Mouse (Mus musculus) CD4-positive, CD25-positive, alpha-beta regulatory T cell, adult 9 weeks (primary cell): ENCODE measurements around the gene Calr3. TPM values are rescaled to one million over a fixed set of nuclear protein-coding genes. Genes with fewer than 3 reads are reported as not detected.

Experiments
- polyA plus RNA-seq: library from polyadenylated mRNA; unstranded; fragments of 100-300 nt; shearing (Covaris generic); gene quantifications from one replicate; pipeline ENCODE4 v1.2.1, GENCODE M21; 2017

Gene Calr3
- polyA plus RNA-seq: 0.88 TPM

DNA sequence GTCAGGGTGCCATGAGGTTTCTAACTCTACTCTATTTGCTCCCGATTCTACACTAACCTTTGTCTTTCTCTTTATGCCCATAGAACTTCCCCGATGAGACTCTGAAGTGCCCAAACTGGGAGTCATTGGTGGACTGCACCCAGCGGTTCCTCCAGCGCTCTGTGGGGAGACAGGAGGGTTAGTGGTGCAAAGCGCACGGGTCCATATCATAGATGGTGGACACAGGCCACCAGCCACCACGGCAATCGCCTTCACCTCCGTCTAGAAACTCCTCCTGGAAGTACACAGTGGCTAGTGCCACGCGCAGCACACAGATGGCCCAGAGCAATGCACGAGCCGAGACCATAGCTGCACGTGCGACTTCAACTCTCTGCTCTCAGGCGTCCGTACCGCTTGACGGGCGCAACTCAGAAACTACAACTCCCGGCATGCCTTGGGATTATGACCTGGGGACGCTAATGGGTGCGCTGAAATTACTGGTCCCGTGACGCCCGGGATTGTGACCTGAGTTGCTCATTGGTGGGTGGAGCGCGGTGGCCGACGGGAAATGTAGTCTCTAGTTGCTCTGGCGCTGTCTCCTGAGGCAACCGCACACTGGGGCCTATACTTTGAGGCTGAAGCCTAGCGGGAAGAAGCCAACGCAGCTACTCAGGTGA is at the start of gene Calr3, which contains the start of gene 1700030K09Rik:
Calr3 (minus strand) TSS at position 533 of the 656 bp plus-strand sequence.
1700030K09Rik (plus strand) TSS at position 543 of the 656 bp plus-strand sequence.

DNA sequence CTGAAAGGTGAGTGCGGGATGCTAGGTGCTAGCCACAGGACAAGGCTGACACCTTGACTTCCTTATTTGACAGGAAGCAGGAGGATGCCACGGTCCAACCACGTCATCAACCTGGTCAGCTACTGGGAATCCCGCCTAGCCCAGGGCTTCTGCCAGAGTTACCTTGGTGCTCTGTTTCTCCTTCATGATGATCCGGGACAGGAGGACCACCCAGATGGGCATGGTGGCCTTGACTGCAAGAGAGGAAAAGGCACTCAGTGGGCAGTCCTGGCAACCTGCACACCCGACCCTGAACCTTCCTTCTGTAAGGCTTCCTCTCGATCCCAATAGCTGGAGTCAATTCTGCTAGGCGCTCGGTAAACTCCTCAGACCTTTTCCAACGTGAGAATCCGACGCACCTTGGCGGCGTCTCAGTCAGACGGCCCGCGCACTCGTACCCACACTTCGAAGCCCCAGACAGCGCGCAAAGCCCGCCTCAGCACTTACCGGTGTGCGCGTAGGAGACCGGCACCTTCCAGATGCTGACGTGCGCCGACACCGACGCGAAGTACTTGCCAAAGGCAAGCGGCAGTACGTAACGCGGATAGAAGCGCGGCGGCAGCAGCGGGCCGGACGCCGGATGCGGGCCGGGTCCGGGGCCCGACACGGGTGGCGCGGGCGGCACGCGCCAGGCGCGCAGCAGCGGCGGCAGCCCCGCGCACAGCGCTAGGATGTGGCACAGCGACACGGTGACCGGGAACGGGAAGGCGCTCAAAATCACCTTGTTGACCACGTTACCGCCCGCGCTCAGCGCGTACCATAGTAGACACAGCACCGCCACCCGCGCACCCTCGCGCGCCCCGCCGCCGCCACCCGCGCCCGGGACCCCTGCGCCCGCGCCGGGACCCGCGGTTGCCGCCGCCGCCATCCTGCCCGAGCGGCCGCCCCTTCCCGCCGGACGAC is 48.3 kb upstream of the Calr3 start, which contains the start of gene Slc35e1:
Slc35e1 (minus strand) TSS at position 935 of the 942 bp plus-strand sequence.

DNA sequence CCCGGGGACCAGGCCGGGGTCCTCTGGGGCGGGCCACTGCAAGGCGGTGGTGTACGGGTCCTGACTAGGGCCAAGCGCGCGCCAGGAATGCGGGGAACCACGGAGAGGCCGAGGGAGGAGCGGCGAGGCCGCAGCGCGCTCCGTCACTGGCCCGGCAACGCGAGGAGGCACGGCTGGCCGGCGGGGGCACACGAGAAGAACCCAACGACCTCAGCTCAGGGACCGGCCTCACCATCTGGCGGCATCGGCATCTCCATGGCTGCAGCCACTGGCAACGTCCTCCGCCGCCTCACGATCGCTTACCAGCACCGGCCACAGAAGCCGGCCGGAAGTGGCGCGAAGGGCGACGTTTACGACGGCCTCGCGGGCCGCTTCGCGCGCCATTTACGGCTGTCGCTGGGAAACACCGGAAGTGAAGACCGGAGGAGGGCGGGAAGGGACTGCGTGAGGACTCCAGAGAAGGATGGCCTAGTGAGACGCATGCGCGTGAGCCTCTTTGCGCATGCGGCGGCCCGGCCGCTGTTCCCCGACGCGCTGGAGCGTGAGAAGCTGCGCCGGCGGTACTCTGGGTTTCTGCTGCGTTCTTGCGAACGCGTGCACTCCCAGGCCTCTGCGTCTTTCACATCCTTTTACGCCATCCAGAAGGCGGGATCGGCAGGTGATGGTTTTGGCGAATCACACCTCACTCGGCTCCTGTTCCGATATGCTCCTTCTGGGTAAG is 31.3 kb upstream of the Calr3 start, which contains the start of gene Cherp:
Cherp (minus strand) TSS at position 401 of the 721 bp plus-strand sequence.

DNA sequence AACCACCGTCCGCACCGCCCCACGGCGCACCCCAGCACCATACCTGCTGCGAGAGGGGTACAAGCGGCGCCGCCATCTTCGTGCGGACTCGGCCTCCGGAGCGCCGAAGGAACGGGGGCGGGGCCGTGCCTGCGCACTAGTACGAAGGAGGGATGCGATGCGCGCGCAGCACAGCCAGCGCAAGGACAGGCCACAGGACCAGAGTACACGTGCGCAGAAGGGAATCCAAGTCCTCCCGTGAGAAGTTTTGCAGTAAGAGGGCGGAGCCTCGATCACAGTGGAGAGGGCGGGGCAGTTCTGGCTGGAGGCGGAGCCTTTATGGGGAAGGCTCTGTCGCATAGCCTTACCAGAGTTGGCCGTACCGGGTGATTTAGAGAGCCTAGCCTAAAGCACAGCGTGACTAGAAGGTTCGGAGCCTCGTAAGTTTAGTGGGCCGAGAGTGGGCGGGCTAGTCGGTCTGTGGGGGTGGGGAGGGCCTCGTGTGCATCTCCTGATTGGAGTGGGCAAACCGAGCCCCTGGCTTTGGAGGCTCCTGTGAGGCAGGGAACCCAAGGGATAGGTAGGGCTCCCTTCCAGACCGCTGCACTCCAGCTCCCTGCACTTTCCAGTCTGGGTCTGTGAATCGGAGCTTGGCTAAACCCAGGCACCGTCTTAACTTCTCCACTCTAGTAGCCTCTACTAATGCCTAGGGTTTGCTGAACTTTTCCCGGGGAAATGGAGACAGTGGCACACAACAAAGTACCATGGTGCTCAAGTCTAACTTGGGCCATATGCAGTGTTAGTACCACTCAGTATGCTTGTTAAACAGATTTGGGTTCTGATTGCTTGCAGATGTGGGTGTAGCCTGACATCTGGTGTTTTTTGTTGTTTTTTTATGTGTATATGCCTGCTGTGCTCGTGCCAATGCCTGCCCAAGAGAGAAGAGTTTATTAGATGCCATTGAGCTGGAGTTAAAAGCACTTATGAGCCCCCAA is 22.0 kb downstream of the Calr3 start, which contains the start of gene Eps15l1:
Eps15l1 (minus strand) TSS at position 99 of the 974 bp plus-strand sequence.

Other genes starting within 250 kb of the Calr3 start
- gene Cib3, start 231.0 kb downstream of the Calr3 start, polyA plus RNA-seq: 0.14 TPM
- gene Gm11034, start 230.2 kb downstream of the Calr3 start, polyA plus RNA-seq: not detected
- 123 TPM for gene Fam32a, start 224.1 kb downstream of the Calr3 start, polyA plus RNA-seq
- 194 TPM for gene Ap1m1, start 203.9 kb downstream of the Calr3 start, polyA plus RNA-seq
- gene Gm10282, start 138.6 kb downstream of the Calr3 start, polyA plus RNA-seq: 3.9 TPM
- 15.6 TPM for gene Klf2, start 124.8 kb downstream of the Calr3 start, polyA plus RNA-seq
- 53.4 TPM for gene Eps15l1, start 22.4 kb downstream of the Calr3 start, polyA plus RNA-seq
- gene 1700030K09Rik, start within 50 bp of the Calr3 start, polyA plus RNA-seq: 10.5 TPM
- 125 TPM for gene Cherp, start 31.4 kb upstream of the Calr3 start, polyA plus RNA-seq
- gene Slc35e1, start 48.7 kb upstream of the Calr3 start, polyA plus RNA-seq: 4.9 TPM
- gene Med26, start 104.4 kb upstream of the Calr3 start, polyA plus RNA-seq: 5.5 TPM
- gene Smim7, start 127.2 kb upstream of the Calr3 start, polyA plus RNA-seq: 77.4 TPM
- 2.2 TPM for gene Tmem38a, start 128.2 kb upstream of the Calr3 start, polyA plus RNA-seq
- 0.20 TPM for gene Nwd1, start 202.8 kb upstream of the Calr3 start, polyA plus RNA-seq